Mouse (Mus musculus): ENCODE results near the gene Col11a1. TPM values are rescaled to one million over a fixed set of nuclear protein-coding genes. Genes with fewer than 3 reads are reported as not detected.

Gene Col11a1
- polyA plus RNA-seq (2014; fragmentation: Illumina TruSeq; extraction: RNeasy Lipid Tissue Mini Kit (QIAGEN cat#74804); ENCODE audit: low read depth, low replicate concordance): 2.2 TPM

GRCm38 (mm10) chr3:114029971-114030635 lies at the start of gene Col11a1:
Gene Col11a1, plus strand, starts transcription at chr3:114030540.

